Mouse (Mus musculus): ENCODE data around the gene Sez6l.
A peak's percentile ranks its signal among the peaks of the same experiment; 100 is the strongest.

The Sez6l gene

DNA sequence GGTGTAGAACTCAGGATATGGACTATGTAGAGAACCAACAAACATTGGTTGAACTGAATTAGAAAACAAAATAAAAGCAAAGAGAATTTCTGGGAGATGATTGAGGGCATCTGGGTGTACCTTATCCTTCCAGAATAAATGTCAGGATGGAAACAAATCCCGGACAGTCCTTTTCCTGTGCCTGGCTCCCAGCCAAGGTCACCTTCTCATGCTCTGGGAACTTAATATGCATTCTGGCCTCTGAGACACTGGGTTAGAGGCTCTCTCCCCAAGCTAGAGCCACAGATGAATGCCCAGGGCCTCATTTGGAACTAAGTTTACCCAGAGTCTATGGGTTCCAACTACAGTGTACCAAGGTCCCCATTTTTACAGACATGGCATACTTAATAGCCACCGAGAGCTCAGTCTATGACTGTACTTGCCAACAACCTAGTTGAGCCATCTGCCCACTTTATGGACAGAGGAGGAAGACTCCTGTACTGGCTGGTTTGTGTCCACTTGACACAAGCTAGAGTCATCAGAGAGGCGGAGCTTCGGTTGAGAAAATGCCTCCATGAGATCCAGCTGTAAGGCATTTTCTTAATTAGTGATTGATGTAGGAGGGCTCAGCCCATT, 7.3 kb upstream of the Sez6l start:
- DNase-seq (ENCODE audit: low spot score), result no peak

- DNase-seq (ENCODE audit: low spot score), result no peak
Measured at GRCm38 (mm10) chr5:112583304-112583703, 6.3 kb upstream of the Sez6l start.

DNA sequence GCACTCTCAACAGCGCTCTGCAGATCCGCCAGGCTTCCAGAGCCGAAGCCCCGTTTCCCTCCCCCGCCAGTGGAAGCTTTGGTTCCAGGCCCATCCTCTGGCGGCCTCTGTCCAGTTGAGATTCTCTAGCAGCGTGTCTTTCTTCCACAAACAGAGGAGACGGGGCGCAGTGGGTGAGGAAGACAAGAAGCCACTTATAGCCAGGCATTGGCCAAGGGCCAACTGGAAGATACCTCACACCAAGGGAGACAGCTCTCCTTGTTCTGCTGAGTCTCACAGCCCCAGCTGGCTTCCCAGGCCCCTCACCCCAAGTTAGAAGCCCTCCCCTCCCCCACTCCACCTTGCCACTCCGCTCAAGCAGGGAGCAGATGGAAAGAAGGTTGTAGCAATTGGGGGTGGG, 765 bp upstream of the Sez6l start:
- no peak for DNase-seq (ENCODE audit: low spot score)

DNA sequence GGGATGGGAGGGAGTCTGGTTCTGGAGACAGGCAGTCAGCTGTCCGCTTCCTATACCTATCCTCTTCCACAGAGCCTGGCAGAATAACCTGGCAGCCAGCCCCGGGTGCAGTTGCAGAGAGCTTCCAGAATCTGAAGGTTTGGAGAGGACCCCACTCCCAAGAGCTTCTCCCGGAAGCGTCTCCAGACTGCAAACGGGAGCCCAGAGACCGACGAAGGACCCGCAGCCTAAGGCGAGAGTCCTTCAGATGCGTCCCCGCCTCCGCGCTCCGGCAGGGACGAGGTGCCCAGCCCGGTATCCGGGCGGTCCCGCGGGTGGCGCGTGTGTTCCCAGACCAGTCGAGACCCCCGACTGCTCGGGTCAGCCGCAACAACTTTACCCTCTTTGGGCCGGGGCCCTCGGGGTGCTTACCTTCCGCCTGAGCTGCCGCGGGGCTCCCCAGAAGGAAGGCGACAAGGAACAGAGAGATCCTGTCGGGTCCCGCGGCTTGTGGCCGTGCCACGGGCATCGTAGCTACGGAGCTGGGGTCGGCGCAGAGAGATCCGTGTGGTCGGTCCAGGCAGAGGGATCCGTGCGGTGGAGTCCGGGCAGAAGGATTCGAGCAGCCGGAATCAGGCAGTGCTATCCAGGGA, 508 bp downstream of the Sez6l start:
- no peak for DNase-seq (ENCODE audit: low spot score)

- DNase-seq (ENCODE audit: low spot score), result peak; percentile 26
Measured at GRCm38 (mm10) chr5:112575151-112575915, 1.7 kb downstream of the Sez6l start.

- peak; percentile 20 for DNase-seq (ENCODE audit: low spot score)
Measured at GRCm38 (mm10) chr5:112573916-112574315, 3.1 kb downstream of the Sez6l start.

GRCm38 (mm10) chr5:112572217-112572616, 4.8 kb downstream of the Sez6l start:
- DNase-seq (ENCODE audit: low spot score), result no peak

DNA sequence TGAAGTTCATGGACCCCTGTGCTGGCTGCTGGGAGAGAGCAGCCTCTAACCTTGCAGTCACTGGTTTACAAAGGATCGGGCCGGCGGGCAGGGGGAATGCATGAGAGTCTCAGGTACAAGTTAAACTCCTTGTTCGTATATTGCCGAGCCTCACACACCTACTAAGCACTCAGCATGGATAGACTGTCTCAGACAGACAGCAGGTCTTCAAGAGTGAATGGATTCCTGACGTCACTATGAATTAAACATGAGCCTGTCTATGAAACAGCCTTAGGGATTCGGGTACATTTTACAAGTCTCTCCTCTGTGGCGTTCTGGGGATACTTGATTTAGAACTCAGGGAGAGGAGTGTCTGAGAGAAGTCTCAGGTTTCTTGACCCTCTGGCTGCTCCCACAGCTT, 11.5 kb downstream of the Sez6l start:
- no peak for DNase-seq (ENCODE audit: low spot score)

- DNase-seq (ENCODE audit: low spot score), result no peak
Measured at GRCm38 (mm10) chr5:112565083-112565482, 11.9 kb downstream of the Sez6l start.

DNA sequence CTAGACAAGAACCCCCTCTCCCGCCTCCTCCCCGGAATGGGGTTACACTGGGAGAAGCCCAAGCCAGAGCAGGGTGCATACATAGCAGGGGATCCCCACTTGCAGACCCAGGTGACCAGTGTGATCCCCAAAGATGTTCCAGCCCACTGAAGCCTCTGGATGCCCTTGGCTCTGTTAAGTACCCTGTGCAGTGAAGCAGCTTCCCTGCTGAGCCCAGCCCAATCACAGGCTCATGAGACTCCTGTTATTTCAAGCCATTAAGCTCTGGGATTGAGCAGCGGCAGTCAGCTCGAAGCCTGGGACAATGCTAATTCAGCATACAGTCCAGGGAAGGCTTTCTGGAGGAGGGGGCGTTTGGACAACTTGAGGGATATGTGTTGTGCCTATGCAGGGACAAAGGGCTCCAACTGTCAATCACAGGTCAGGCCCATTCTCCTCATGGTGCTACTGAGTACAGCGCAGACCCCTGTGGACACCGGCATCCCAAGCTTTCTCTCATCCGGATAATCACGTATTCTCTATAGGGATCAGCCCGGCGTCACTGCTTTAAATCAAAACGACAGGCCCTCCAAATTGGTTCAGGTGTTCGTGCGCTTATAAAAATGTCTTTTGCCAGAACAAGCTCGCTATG, 16.0 kb downstream of the Sez6l start:
- no peak for DNase-seq (ENCODE audit: low spot score)

GRCm38 (mm10) chr5:112560139-112560538, 16.8 kb downstream of the Sez6l start:
- DNase-seq (ENCODE audit: low spot score), result no peak

DNA sequence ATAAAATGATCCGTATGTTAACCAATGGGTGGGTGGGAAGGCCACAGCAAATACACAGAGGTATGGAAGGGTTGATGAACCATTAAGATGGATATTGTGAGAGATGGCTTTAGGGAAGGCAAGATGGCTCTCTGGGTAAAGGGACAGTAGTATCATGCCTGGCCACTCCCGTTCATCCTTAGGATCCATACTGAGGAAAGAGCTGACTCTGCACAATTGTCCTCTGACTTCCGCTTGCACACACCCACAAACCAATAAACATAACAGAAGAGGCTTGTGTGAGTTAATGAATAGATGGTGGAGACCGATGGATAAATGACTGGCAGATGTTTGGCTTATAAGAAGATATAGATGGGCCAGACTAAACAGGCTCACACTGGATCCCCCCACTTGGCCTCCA, 19.6 kb downstream of the Sez6l start:
- DNase-seq (ENCODE audit: low spot score), result no peak

- DNase-seq (ENCODE audit: low spot score), result no peak
Measured at GRCm38 (mm10) chr5:112556640-112557039, 20.3 kb downstream of the Sez6l start.

DNA sequence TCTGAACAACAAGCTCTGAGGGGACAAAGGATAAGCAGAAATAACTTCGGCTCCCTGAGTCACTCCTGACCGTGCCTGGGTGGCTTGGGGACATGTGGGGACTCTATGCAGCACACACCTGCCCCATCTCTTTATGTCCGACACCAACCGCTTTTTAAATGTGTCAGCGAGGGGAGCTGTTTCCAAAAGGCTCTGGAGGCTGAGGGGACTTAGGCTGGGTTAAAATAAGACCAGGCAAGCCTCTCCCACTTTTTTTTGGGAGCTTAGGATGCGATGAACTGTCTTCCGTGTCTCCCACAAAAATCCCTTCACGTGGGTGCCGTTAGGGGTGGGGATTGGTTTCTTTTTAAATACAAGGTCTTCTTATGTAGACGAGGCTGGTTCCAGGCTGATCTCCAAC, 22.5 kb downstream of the Sez6l start:
- no peak for DNase-seq (ENCODE audit: low spot score)

GRCm38 (mm10) chr5:112552786-112553185, 24.2 kb downstream of the Sez6l start:
- DNase-seq (ENCODE audit: low spot score), result no peak

GRCm38 (mm10) chr5:112551975-112552728, 24.8 kb downstream of the Sez6l start:
- peak; percentile 39 for DNase-seq (ENCODE audit: low spot score)

DNA sequence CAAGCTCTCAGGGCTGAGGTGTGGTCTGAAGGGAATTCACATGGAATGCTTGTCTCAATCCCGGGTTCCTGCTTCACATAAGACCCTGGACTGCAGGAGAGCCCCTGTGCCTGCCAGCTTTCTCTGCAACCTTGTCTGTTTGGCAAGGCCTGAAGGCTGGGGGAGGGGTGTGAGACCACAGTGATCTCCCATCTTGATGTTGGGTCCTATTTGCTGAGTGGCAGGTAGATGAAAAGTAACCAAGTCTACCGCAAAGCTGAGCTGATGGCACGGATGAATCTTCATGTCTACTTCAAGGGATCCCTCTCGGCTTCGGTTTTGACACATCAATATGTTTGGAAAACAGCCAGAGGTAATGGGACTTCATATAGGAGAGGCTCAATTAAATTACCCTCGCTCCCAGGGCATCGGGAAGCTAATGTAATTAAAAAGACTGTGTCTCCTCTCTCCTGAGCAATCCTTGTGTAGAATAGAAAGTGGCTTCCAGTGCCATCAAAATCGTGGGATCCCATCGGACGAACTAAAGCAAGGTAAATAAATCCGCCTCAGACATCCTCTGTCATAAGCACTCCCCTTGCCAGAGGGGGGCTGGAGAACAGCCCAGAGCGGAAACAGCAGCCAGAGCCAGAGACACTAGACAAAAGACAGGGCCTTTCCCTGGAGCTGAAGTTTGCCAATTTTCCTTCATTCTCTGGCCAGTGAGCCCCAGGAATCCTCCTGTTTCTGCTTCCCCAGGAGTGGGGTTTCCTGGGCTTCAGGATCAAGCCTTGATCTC, 28.0 kb downstream of the Sez6l start:
- DNase-seq (ENCODE audit: low spot score), result peak; percentile 24

GRCm38 (mm10) chr5:112546771-112547170, 30.2 kb downstream of the Sez6l start:
- no peak for DNase-seq (ENCODE audit: low spot score)

GRCm38 (mm10) chr5:112538295-112538694, 38.7 kb downstream of the Sez6l start:
- no peak for DNase-seq (ENCODE audit: low spot score)

GRCm38 (mm10) chr5:112535868-112536267, 41.1 kb downstream of the Sez6l start:
- DNase-seq (ENCODE audit: low spot score), result no peak

DNA sequence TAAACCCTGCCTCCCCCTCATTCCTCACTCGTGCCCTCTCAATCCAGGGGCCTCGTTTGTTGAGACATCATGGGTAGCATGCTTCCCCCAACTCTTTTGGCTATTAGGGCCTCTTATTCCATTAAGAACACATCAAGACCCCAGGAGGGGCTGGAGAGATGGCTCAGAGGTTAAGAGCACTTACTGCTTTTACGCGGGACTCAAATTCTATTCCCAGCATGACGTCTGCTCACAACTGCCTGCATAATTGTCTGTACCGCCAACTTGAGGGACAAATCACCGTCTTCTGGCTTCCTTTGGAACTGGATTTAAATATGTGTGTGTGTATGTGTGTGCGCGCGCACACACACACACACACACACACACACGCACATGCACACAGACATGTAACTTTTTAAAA, 42.8 kb downstream of the Sez6l start:
- DNase-seq (ENCODE audit: low spot score), result no peak

All from ovary, postnatal 36 days (tissue).